Mouse (Mus musculus) liver, embryonic 14.5 days (tissue): ENCODE measurements at regions not wholly inside any gene's neighbourhood (a gene's known extent, or its start where the extent isn't known, plus 50 kb on each side); places are given as distances from the start of the nearest gene placed in this dataset.

Experiments used
- ATAC-seq: fragments of 200-750 bp; cut with Nextera tagmentation; 2 replicates; pipeline ENCODE4 v1.8.0; 2017; ENCODE audit warnings: moderate number of reproducible peaks, mild to moderate bottlenecking, moderate library complexity; ENCODE audit not compliant: insufficient read depth
- DNase-seq, 3 experiments: peaks; one replicate each; pipeline ENCODE4 v3.0.0-alpha.2; 2012 to 2013; ENCODE audit warnings: low read depth in 3 of 3, low spot score in 3 of 3
- H3K27ac ChIP-seq: fragments of 300-500 bp; sonication (generic); 2 replicates; pipeline ENCODE4 v1.5.1; 2014; ENCODE audit warnings: moderate library complexity, mild to moderate bottlenecking, control low read depth, inconsistent platforms
- H3K27me3 ChIP-seq: fragments of 300-500 bp; sonication (generic); 2 replicates; pipeline ENCODE4 v1.6.1; 2014; ENCODE audit warnings: mild to moderate bottlenecking, low read length, moderate library complexity; ENCODE audit not compliant: control insufficient read depth, insufficient read depth
- H3K36me3 ChIP-seq: fragments of 300-500 bp; sonication (generic); replicated peaks from 2 replicates; pipeline ENCODE4 v1.6.1; 2014; ENCODE audit warnings: low read depth; ENCODE audit not compliant: control insufficient read depth, insufficient read depth
- H3K4me1 ChIP-seq, 2 experiments: fragments of 200-500 bp in 1 of 2; fragments of 300-500 bp in 1 of 2; sonication (generic) in 1 of 2; replicated peaks; 2 replicates each; pipeline ENCODE4 v1.6.1; 2012 to 2014; ENCODE audit warnings: antibody characterized with exemption in 1 of 2, inconsistent platforms in 1 of 2, low read length in 1 of 2; ENCODE audit not compliant: control insufficient read depth in 2 of 2, insufficient read depth in 2 of 2
- H3K4me2 ChIP-seq: fragments of 300-500 bp; sonication (generic); 2 replicates; pipeline ENCODE4 v1.6.1; 2014; ENCODE audit warnings: low read depth, mild to moderate bottlenecking, control low read depth, moderate library complexity
- H3K4me3 ChIP-seq, 2 experiments: fragments of 200-500 bp in 1 of 2; fragments of 300-500 bp in 1 of 2; sonication (generic) in 1 of 2; 2 replicates each; pipeline ENCODE4 v1.5.1; 2012 to 2014; ENCODE audit warnings: low read depth in 2 of 2, low read length in 2 of 2, mild to moderate bottlenecking in 2 of 2, control low read depth in 1 of 2, inconsistent platforms in 1 of 2, moderate library complexity in 1 of 2; ENCODE audit not compliant: insufficient read depth in 1 of 2
- H3K9ac ChIP-seq: fragments of 300-500 bp; sonication (generic); replicated peaks from 2 replicates; pipeline ENCODE4 v1.6.1; 2014; ENCODE audit warnings: mild to moderate bottlenecking, control low read depth, moderate library complexity
- H3K9me3 ChIP-seq: fragments of 300-500 bp; sonication (generic); 2 replicates; pipeline ENCODE4 v1.6.1; 2016; ENCODE audit warnings: low read length, mixed read lengths; ENCODE audit not compliant: control insufficient read depth
- CTCF ChIP-seq: IDR thresholded peaks from 2 replicates; pipeline ENCODE4 v1.5.1; 2016; ENCODE audit warnings: antibody characterized with exemption, low read depth, control low read depth
- EP300 ChIP-seq: IDR thresholded peaks from 2 replicates; pipeline ENCODE4 v1.6.1; 2016; ENCODE audit warnings: antibody characterized with exemption, low read depth
- WGBS: fragments of 180-500 bp; shearing (Covaris S2); extraction: QIAGEN DNeasy Blood & Tissue Kit; methylation state at CpG from one replicate; pipeline ENCODE4 v1.1.7; 2014; ENCODE audit not compliant: insufficient replicate concordance; 5-methylcytosine and 5-hydroxymethylcytosine counted together

- ATAC-seq (no peak), DNase-seq (no peak)
- TF ChIP-seq EP300 (no peak), CTCF (no peak)
- Histone ChIP-seq H3K4me3 (no peak overlapping the region), H3K4me1 (no peaks in the 10 kb centered on the region), H3K9ac (no peak overlapping the region), H3K36me3 (no peaks in the 10 kb centered on the region), H3K27me3 (no peaks in the 10 kb centered on the region), H3K9me3 (no peaks in the 10 kb centered on the region), H3K4me2 (no peak overlapping the region), H3K27ac (no peak overlapping the region)
- WGBS: 64% methylated on average over 3 of the region's 3 CpGs
Observed at GRCm38 (mm10) chr15:67890612-67891304, 1390.0 kb upstream of the Lrrc6 start.

GRCm38 (mm10) chr15:67888548-67888947 is 1387.8 kb upstream of the Lrrc6 start:
- Histone ChIP-seq H3K36me3 (no peaks in the 10 kb centered on the region), H3K9ac (no peak overlapping the region), H3K27me3 (no peaks in the 10 kb centered on the region), H3K27ac (no peak overlapping the region), H3K4me1 (no peaks in the 10 kb centered on the region), H3K9me3 (no peaks in the 10 kb centered on the region), H3K4me3 (no peak overlapping the region), H3K4me2 (no peak overlapping the region)
- DNase-seq: no peak
- no peak for ATAC-seq
- TF ChIP-seq CTCF: no peak
- TF ChIP-seq EP300: no peak

- no peak overlapping the region for H3K4me2 ChIP-seq
- no peak overlapping the region for H3K27ac ChIP-seq
- TF ChIP-seq EP300 (no peak), CTCF (no peak)
- no peak overlapping the region for H3K9ac ChIP-seq
- no peaks in the 10 kb centered on the region for H3K9me3 ChIP-seq
- no peak overlapping the region for H3K4me3 ChIP-seq
- WGBS: 52% methylated on average over 1 of the region's 1 CpGs
- no peak for ATAC-seq
- H3K27me3 ChIP-seq: no peaks in the 10 kb centered on the region
- DNase-seq: no peak
- H3K36me3 ChIP-seq: no peaks in the 10 kb centered on the region
- H3K4me1 ChIP-seq: no peaks in the 10 kb centered on the region
Observed at GRCm38 (mm10) chr15:67855291-67855690, 1354.6 kb upstream of the Lrrc6 start.

- Histone ChIP-seq H3K4me1 (no peaks in the 10 kb centered on the region), H3K27ac (no peak overlapping the region), H3K27me3 (no peaks in the 10 kb centered on the region), H3K4me3 (no peak overlapping the region), H3K9ac (no peak overlapping the region), H3K9me3 (no peaks in the 10 kb centered on the region), H3K4me2 (no peak overlapping the region), H3K36me3 (no peaks in the 10 kb centered on the region)
- ATAC-seq (no peak), DNase-seq (no peak)
- TF ChIP-seq EP300: no peak
- no peak for TF ChIP-seq CTCF
- 47% methylated on average over 3 of the region's 3 CpGs for WGBS
Observed at GRCm38 (mm10) chr15:67850118-67850517, 1349.4 kb upstream of the Lrrc6 start.

GRCm38 (mm10) chr15:67845707-67846106 is 1345.0 kb upstream of the Lrrc6 start:
- Histone ChIP-seq H3K4me2 (no peak overlapping the region), H3K27ac (no peak overlapping the region), H3K9ac (no peak overlapping the region), H3K9me3 (no peaks in the 10 kb centered on the region), H3K4me1 (no peaks in the 10 kb centered on the region), H3K27me3 (no peaks in the 10 kb centered on the region), H3K4me3 (no peak overlapping the region), H3K36me3 (no peaks in the 10 kb centered on the region)
- ATAC-seq: no peak
- no peak for DNase-seq
- TF ChIP-seq CTCF (no peak), EP300 (no peak)
- WGBS: 52% methylated on average over 2 of the region's 2 CpGs
